Mouse (Mus musculus): Measurements from ENCODE around the gene Spns1. TPM values are rescaled to one million over a fixed set of nuclear protein-coding genes. Genes with fewer than 3 reads are reported as not detected.

Spns1 gene
- polyA plus RNA-seq, 1 experiment from 2014 or later = 47.7 TPM

GRCm38 (mm10) chr7:126375012-126375411, 2.2 kb downstream of the Spns1 start:
- peak; percentile 51 for TF ChIP-seq CTCF (IDR thresholded peaks at IDR 0.05; ENCODE audit: low read depth)
- WGBS = 68% methylated on average over 5 of the region's 5 CpGs
- Histone ChIP-seq H3K27ac (ENCODE audit: low read depth, low read length) (no peak overlapping the region), H3K4me3 (ENCODE audit: low read depth, low read length) (no peak overlapping the region), H3K27me3 (replicated peaks; ENCODE audit: control insufficient read depth, insufficient read depth, low read length) (no peaks in the 10 kb centered on the region), H3K4me2 (replicated peaks; ENCODE audit: low read depth) (peak overlapping the region; percentile 90; the same call in 1 of the 2 replicates), H3K36me3 (ENCODE audit: control insufficient read depth, insufficient read depth) (peaks cover 49% of the 10 kb centered on the region), H3K4me1 (replicated peaks; ENCODE audit: control insufficient read depth, insufficient read depth, low read length) (peaks cover 12% of the 10 kb centered on the region; the same call in 1 of the 2 replicates), H3K9ac (ENCODE audit: low read depth, low read length) (no peak overlapping the region), H3K9me3 (ENCODE audit: control insufficient read depth) (no peaks in the 10 kb centered on the region)
- no peak for ATAC-seq

DNA sequence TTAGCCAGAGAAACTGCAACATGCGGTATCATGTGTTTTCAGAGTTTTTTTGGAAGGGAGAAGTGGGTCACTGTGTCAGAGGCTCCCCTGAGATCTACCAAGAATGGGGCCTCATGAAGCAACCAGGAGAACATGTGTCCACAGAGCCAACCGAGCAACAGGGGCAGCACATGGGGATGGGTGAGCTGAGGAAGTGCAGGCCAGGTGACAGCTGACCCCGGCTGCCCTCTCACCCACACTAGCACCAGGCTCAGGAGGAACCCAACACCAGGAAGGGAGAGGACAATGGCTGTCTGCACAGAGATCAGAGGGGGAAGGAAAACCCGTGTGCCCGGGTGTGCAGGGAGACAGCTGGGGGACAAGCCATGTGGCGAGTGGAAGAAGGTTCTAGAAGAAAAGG, 2.7 kb downstream of the Spns1 start:
- no peaks in the 10 kb centered on the region for H3K9me3 ChIP-seq (ENCODE audit: control insufficient read depth)
- H3K4me3 ChIP-seq (ENCODE audit: low read depth, low read length) = no peak overlapping the region
- ATAC-seq = no peak
- H3K36me3 ChIP-seq (ENCODE audit: control insufficient read depth, insufficient read depth) = peaks cover 54% of the 10 kb centered on the region
- no peak overlapping the region for H3K27ac ChIP-seq (ENCODE audit: low read depth, low read length)
- no peak overlapping the region for H3K4me2 ChIP-seq (replicated peaks; ENCODE audit: low read depth)
- 75% methylated on average over 6 of the region's 6 CpGs for WGBS
- H3K27me3 ChIP-seq (replicated peaks; ENCODE audit: control insufficient read depth, insufficient read depth, low read length) = no peaks in the 10 kb centered on the region
- H3K4me1 ChIP-seq (replicated peaks; ENCODE audit: control insufficient read depth, insufficient read depth, low read length) = peaks cover 12% of the 10 kb centered on the region; the same call in 1 of the 2 replicates
- no peak for TF ChIP-seq CTCF (IDR thresholded peaks at IDR 0.05; ENCODE audit: low read depth)
- no peak overlapping the region for H3K9ac ChIP-seq (ENCODE audit: low read depth, low read length)

DNA sequence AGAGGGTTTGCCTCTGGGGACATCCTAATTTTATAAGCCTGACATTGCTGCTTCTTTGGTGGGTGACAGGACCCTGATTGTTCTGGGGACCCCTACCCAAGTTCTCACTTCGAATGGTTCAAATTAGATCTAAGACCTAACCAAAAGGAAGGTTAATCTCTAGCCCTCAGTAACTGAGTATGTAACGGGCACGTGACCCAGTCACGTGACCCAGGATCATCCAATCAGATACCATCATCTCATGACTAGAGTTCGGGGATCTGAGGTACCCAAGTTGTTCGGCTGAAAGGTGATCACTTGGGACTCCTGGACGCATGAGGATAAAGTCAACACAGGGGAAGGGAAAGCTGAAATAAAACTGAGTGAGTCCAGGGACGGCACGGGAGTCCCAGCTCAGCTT, 4.2 kb downstream of the Spns1 start:
- 86% methylated on average over 9 of the region's 9 CpGs for WGBS
- H3K4me1 ChIP-seq (replicated peaks; ENCODE audit: control insufficient read depth, insufficient read depth, low read length) = peaks cover 12% of the 10 kb centered on the region; the same call in 1 of the 2 replicates
- H3K4me3 ChIP-seq (ENCODE audit: low read depth, low read length) = no peak overlapping the region
- H3K9me3 ChIP-seq (ENCODE audit: control insufficient read depth) = no peaks in the 10 kb centered on the region
- no peak overlapping the region for H3K4me2 ChIP-seq (replicated peaks; ENCODE audit: low read depth)
- H3K27me3 ChIP-seq (replicated peaks; ENCODE audit: control insufficient read depth, insufficient read depth, low read length) = no peaks in the 10 kb centered on the region
- H3K36me3 ChIP-seq (ENCODE audit: control insufficient read depth, insufficient read depth) = peaks cover 57% of the 10 kb centered on the region
- ATAC-seq = no peak
- no peak overlapping the region for H3K9ac ChIP-seq (ENCODE audit: low read depth, low read length)
- no peak for TF ChIP-seq CTCF (IDR thresholded peaks at IDR 0.05; ENCODE audit: low read depth)
- H3K27ac ChIP-seq (ENCODE audit: low read depth, low read length) = no peak overlapping the region

DNA sequence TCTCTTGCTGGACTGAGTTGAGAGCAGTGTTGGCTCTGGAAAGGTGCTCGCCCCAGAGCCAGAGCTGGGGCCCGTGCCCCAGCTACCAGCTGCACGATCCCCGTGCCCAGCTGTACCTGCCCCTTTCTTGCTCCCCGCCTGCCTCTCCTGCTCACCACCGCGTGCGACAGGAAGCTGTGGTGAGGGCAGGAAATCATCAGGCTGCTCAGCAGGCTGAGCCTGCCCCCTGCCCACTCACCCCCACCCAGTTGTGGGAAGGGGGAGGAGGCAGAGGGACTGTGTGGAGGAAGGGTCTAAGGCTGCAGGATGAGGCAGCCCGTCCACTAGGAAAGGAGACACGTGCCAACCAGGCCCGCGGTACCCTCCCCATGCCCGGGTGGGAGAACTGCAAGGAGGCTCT, 7.9 kb downstream of the Spns1 start, which contains the start of gene Lat:
Lat (minus strand) TSS at position 178 of the 400 bp plus-strand sequence.
- Histone ChIP-seq H3K27me3 (replicated peaks; ENCODE audit: control insufficient read depth, insufficient read depth, low read length) (no peaks in the 10 kb centered on the region), H3K4me1 (replicated peaks; ENCODE audit: control insufficient read depth, insufficient read depth, low read length) (no peaks in the 10 kb centered on the region), H3K4me3 (ENCODE audit: low read depth, low read length) (no peak within 1 kb of the TSS), H3K4me2 (replicated peaks; ENCODE audit: low read depth) (no peak within 1 kb of the TSS), H3K9ac (ENCODE audit: low read depth, low read length) (no peak within 1 kb of the TSS), H3K27ac (ENCODE audit: low read depth, low read length) (no peak within 1 kb of the TSS), H3K9me3 (ENCODE audit: control insufficient read depth) (no peaks in the 10 kb centered on the region), H3K36me3 (ENCODE audit: control insufficient read depth, insufficient read depth) (peaks cover 59% of the 10 kb centered on the region)
- no peak for ATAC-seq
- TF ChIP-seq CTCF (IDR thresholded peaks at IDR 0.05; ENCODE audit: low read depth) = no peak
- 62% methylated on average over 13 of the region's 13 CpGs for WGBS

GRCm38 (mm10) chr7:126368367-126368766, 8.9 kb downstream of the Spns1 start:
- Histone ChIP-seq H3K9ac (ENCODE audit: low read depth, low read length) (no peak overlapping the region), H3K4me1 (replicated peaks; ENCODE audit: control insufficient read depth, insufficient read depth, low read length) (no peaks in the 10 kb centered on the region), H3K9me3 (ENCODE audit: control insufficient read depth) (no peaks in the 10 kb centered on the region), H3K27ac (ENCODE audit: low read depth, low read length) (no peak overlapping the region), H3K36me3 (ENCODE audit: control insufficient read depth, insufficient read depth) (peaks cover 55% of the 10 kb centered on the region), H3K4me3 (ENCODE audit: low read depth, low read length) (no peak overlapping the region), H3K4me2 (replicated peaks; ENCODE audit: low read depth) (no peak overlapping the region), H3K27me3 (replicated peaks; ENCODE audit: control insufficient read depth, insufficient read depth, low read length) (no peaks in the 10 kb centered on the region)
- WGBS = 83% methylated on average over 8 of the region's 8 CpGs
- no peak for TF ChIP-seq CTCF (IDR thresholded peaks at IDR 0.05; ENCODE audit: low read depth)
- ATAC-seq = no peak

- H3K4me1 ChIP-seq (replicated peaks; ENCODE audit: control insufficient read depth, insufficient read depth, low read length) = no peaks in the 10 kb centered on the region
- no peaks in the 10 kb centered on the region for H3K27me3 ChIP-seq (replicated peaks; ENCODE audit: control insufficient read depth, insufficient read depth, low read length)
- H3K36me3 ChIP-seq (ENCODE audit: control insufficient read depth, insufficient read depth) = peaks cover 49% of the 10 kb centered on the region
- ATAC-seq = no peak
- no peak overlapping the region for H3K9ac ChIP-seq (ENCODE audit: low read depth, low read length)
- 88% methylated on average over 10 of the region's 10 CpGs for WGBS
- H3K27ac ChIP-seq (ENCODE audit: low read depth, low read length) = no peak overlapping the region
- H3K9me3 ChIP-seq (ENCODE audit: control insufficient read depth) = no peaks in the 10 kb centered on the region
- H3K4me3 ChIP-seq (ENCODE audit: low read depth, low read length) = no peak overlapping the region
- no peak for TF ChIP-seq CTCF (IDR thresholded peaks at IDR 0.05; ENCODE audit: low read depth)
- H3K4me2 ChIP-seq (replicated peaks; ENCODE audit: low read depth) = no peak overlapping the region
Measured at GRCm38 (mm10) chr7:126367636-126368035, 9.6 kb downstream of the Spns1 start.

DNA sequence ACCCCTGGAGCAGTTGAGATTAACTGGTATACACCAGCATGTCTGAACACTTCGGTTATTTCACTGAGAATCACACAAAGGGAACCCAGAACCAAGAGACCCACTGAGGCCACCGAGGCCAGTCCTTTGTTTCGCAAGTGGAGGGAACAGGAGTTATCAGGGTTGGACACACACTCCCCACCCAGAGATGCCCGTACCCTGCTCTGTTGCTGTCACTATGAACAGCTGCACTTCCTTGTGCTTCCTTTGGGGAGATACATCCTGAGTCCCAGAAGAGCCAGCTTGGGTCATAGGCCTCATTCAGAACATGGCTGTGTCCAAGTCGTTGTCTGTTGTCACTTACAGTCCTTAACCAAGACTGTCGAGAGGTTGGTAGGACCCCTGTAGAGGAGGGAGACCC, 14.2 kb downstream of the Spns1 start:
- TF ChIP-seq CTCF (IDR thresholded peaks at IDR 0.05; ENCODE audit: low read depth) = no peak
- Histone ChIP-seq H3K9me3 (ENCODE audit: control insufficient read depth) (no peaks in the 10 kb centered on the region), H3K4me3 (ENCODE audit: low read depth, low read length) (no peak overlapping the region), H3K4me1 (replicated peaks; ENCODE audit: control insufficient read depth, insufficient read depth, low read length) (no peaks in the 10 kb centered on the region), H3K36me3 (ENCODE audit: control insufficient read depth, insufficient read depth) (peaks cover 14% of the 10 kb centered on the region; the same call in 1 of the 2 replicates), H3K27me3 (replicated peaks; ENCODE audit: control insufficient read depth, insufficient read depth, low read length) (no peaks in the 10 kb centered on the region), H3K9ac (ENCODE audit: low read depth, low read length) (no peak overlapping the region), H3K27ac (ENCODE audit: low read depth, low read length) (no peak overlapping the region), H3K4me2 (replicated peaks; ENCODE audit: low read depth) (no peak overlapping the region)
- 77% methylated on average over 6 of the region's 6 CpGs for WGBS
- no peak for ATAC-seq
